Mouse (Mus musculus) liver, postnatal 0 days (tissue): ENCODE measurements around the gene Plxna1. TPM values are rescaled to one million over a fixed set of nuclear protein-coding genes. Genes with fewer than 3 reads are reported as not detected.

Source experiments
- ATAC-seq: fragments of 200-750 bp; cut with Nextera tagmentation; 2 replicates; pipeline ENCODE4 v1.8.0; 2017; ENCODE audit warnings: mild to moderate bottlenecking, moderate library complexity
- DNase-seq: peaks from one replicate; pipeline ENCODE4 v3.0.0-alpha.2; 2016
- H3K27ac ChIP-seq: fragments of 300-500 bp; sonication (generic); 2 replicates; pipeline ENCODE4 v1.5.1; 2014; ENCODE audit warnings: antibody characterized with exemption, moderate library complexity, mild to moderate bottlenecking, low read depth
- H3K27me3 ChIP-seq: fragments of 300-500 bp; sonication (generic); 2 replicates; pipeline ENCODE4 v1.6.1; 2014; ENCODE audit warnings: low read length, control low read depth, mixed read lengths; ENCODE audit not compliant: insufficient read depth
- H3K36me3 ChIP-seq: fragments of 300-500 bp; sonication (generic); replicated peaks from 2 replicates; pipeline ENCODE4 v1.6.1; 2014; ENCODE audit warnings: mild to moderate bottlenecking, control low read depth, low read length, moderate library complexity, mixed read lengths; ENCODE audit not compliant: insufficient read depth
- H3K4me1 ChIP-seq: fragments of 300-500 bp; sonication (generic); 2 replicates; pipeline ENCODE4 v1.6.1; 2014; ENCODE audit warnings: antibody characterized with exemption, mild to moderate bottlenecking, control low read depth; ENCODE audit not compliant: insufficient read depth
- H3K4me2 ChIP-seq: fragments of 300-500 bp; sonication (generic); 2 replicates; pipeline ENCODE4 v1.6.1; 2014; ENCODE audit warnings: low read depth, mild to moderate bottlenecking, low read length, moderate library complexity, mixed read lengths
- H3K4me3 ChIP-seq: fragments of 300-500 bp; sonication (generic); 2 replicates; pipeline ENCODE4 v1.5.1; 2014; ENCODE audit warnings: low read depth, low read length
- H3K9ac ChIP-seq: fragments of 300-500 bp; sonication (generic); replicated peaks from 2 replicates; pipeline ENCODE4 v1.6.1; 2014; ENCODE audit warnings: mild to moderate bottlenecking, moderate library complexity
- H3K9me3 ChIP-seq: fragments of 300-500 bp; sonication (generic); 2 replicates; pipeline ENCODE4 v1.6.1; 2016; ENCODE audit warnings: mild to moderate bottlenecking, control low read depth, low read length, mixed read lengths
- CTCF ChIP-seq: sonication (generic); IDR thresholded peaks from 2 replicates; pipeline ENCODE4 v1.5.1; 2016; ENCODE audit warnings: antibody characterized with exemption, low read depth
- EP300 ChIP-seq: IDR thresholded peaks from 2 replicates; pipeline ENCODE4 v1.6.1; 2016; ENCODE audit warnings: antibody characterized with exemption, low read depth, mild to moderate bottlenecking
- WGBS: fragments of 180-500 bp; shearing (Covaris S2); extraction: QIAGEN DNeasy Blood & Tissue Kit; methylation state at CpG from one replicate; pipeline ENCODE4 v1.1.7; 2014; ENCODE audit not compliant: insufficient replicate concordance; 5-methylcytosine and 5-hydroxymethylcytosine counted together
- polyA plus RNA-seq: library from polyadenylated mRNA; unstranded; fragments of >200 nt; fragmentation: Nextera tagmentation; extraction: Ambion mirVana; gene quantifications from 2 replicates; pipeline ENCODE4 v1.2.1, GENCODE M21; 2015

The Plxna1 gene
- polyA plus RNA-seq, 1 experiment from 2014 or later = 1.7 TPM

DNA sequence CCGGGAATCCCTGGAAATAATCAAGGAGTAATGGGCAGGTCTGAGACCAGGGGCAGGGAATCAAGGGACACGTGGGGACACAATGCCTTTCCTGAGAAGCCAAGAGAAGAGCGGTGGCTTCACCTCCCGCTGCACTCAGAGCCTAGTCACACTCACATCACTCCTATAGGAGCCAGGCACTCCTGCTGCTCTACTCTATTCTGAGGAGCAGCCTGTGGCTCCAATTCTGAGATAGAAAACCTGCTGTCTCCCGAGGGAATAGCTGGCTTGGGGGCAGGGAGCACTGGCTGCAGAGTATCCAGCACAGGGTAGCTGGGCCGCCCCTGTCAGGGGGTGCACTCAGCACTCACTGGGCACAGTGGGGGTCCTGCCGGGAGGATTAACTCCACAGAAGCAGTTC, 6.8 kb downstream of the Plxna1 start:
- H3K27ac ChIP-seq = no peak overlapping the region
- H3K9ac ChIP-seq = no peak overlapping the region
- no peaks in the 10 kb centered on the region for H3K9me3 ChIP-seq
- WGBS = 73% methylated on average over 7 of the region's 7 CpGs
- DNase-seq = no peak
- no peak overlapping the region for H3K4me3 ChIP-seq
- ATAC-seq = no peak
- H3K36me3 ChIP-seq = peaks cover 3% of the 10 kb centered on the region; the same call in 1 of the 2 replicates
- TF ChIP-seq EP300 (no peak), CTCF (no peak)
- 0 out of 2 replicates have a peak, but pooled peaks cover 2% of the 10 kb centered on the region for H3K27me3 ChIP-seq
- H3K4me1 ChIP-seq = no peaks in the 10 kb centered on the region
- no peak overlapping the region for H3K4me2 ChIP-seq

DNA sequence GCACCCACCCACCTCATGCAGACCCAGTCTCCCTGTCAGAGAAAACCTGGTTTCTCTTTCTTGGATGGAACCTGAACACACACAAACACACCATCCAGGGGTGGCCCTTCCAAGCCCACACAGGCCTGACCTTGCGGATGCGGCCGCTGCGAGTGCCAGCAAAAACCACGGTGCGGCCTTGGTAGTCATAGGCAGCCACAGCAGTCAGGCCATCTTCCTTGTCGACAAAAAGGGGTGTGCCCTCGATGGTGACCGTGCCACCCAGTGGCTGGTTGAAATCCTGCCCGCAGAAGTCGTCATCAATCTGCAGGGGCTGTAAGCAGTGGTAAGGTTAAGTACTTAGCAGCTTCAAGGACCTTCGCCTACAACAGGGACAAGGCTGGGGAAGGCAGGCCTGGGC, 7.7 kb downstream of the Plxna1 start:
- Histone ChIP-seq H3K27me3 (no peaks in the 10 kb centered on the region), H3K9ac (no peak overlapping the region), H3K4me1 (no peaks in the 10 kb centered on the region), H3K4me2 (no peak overlapping the region), H3K27ac (no peak overlapping the region), H3K9me3 (no peaks in the 10 kb centered on the region), H3K4me3 (no peak overlapping the region), H3K36me3 (peaks cover 3% of the 10 kb centered on the region; the same call in 1 of the 2 replicates)
- 82% methylated on average over 12 of the region's 12 CpGs for WGBS
- DNase-seq (no peak), ATAC-seq (no peak)
- no peak for TF ChIP-seq EP300
- TF ChIP-seq CTCF = no peak

DNA sequence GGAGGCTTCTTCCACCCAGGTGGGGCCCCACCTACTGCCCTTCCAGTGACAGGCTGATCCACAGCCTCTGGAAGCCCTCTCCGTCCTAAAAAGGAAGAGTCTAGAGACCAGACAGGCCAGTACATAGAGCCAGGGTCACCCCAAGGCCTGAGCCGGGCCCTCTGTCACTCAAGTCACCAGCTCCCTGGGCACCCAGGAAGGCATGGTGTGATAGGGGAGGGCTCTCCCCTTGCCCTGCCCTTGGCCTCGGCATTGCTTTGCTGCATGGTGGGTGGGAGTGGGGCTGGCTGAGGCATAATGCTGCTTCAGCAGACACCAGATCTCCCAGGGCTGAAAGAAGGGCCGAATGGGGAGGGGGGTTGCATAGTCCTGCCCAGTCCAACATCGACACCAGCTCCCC, 8.3 kb downstream of the Plxna1 start:
- no peaks in the 10 kb centered on the region for H3K4me1 ChIP-seq
- H3K9ac ChIP-seq = no peak overlapping the region
- no peak overlapping the region for H3K4me2 ChIP-seq
- WGBS = 77% methylated on average over 5 of the region's 5 CpGs
- no peaks in the 10 kb centered on the region for H3K27me3 ChIP-seq
- no peak for DNase-seq
- H3K9me3 ChIP-seq = no peaks in the 10 kb centered on the region
- H3K4me3 ChIP-seq = no peak overlapping the region
- TF ChIP-seq CTCF = no peak
- no peak for TF ChIP-seq EP300
- H3K27ac ChIP-seq = no peak overlapping the region
- no peak for ATAC-seq
- peaks cover 3% of the 10 kb centered on the region; the same call in 1 of the 2 replicates for H3K36me3 ChIP-seq

DNA sequence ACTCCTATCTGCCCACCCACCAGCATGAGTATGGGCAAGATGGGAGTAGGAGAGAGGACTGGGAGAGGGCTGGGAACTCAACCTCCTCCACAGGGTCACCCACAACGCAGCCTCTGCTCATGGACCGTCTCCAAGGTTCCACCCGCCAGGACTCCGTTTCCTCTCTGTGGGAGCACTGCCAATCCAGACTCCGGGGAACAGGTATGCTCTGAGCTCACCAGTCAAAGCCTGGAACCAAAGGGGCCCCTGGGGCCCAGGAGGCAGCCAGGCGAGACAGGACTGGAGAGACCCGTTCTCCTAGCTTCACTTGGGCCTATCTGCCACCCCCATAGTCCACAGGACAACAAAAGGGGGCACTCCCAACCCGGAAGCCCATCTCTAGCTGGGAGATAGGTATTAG, 9.3 kb downstream of the Plxna1 start:
- H3K9me3 ChIP-seq = no peaks in the 10 kb centered on the region
- H3K36me3 ChIP-seq = peaks cover 3% of the 10 kb centered on the region; the same call in 1 of the 2 replicates
- H3K27me3 ChIP-seq = no peaks in the 10 kb centered on the region
- H3K9ac ChIP-seq = no peak overlapping the region
- H3K4me2 ChIP-seq = no peak overlapping the region
- no peak for ATAC-seq
- no peak overlapping the region for H3K27ac ChIP-seq
- H3K4me1 ChIP-seq = no peaks in the 10 kb centered on the region
- TF ChIP-seq EP300 (no peak), CTCF (no peak)
- WGBS = 71% methylated on average over 8 of the region's 8 CpGs
- no peak for DNase-seq
- H3K4me3 ChIP-seq = no peak overlapping the region

DNA sequence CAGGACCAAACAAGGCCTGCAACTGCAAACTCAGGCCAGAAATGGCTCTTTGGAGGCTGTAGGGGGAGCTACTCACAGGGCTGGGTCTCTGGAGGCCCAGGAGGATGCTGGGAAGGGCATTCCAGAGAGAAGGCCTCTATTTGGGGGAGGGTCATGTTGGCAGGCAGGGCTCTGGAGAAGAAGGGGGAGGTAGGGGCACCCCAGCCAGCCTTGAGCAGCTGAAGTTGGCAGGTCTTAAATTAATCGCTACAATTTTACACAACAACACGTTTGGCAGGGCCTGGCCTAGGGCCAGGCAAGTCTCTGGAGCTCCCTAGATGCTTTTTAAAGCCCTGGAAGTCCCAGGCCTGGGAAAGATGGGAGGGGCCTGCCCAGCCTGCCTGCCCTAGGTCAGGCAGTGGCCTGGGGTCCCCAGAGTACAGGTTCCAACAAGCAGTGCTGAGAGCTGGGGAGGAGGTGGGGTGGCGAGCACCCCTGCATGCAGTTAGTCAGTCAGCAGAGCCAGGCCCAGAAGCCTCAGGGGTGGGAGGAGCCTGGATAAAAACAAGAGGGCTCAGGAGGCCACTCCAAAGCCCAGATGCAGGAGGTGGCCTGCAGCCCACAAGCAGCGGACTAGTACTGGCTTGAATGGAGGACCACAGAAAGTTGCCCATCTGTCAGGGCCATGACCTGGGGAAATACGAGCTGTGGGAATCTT, 10.8 kb downstream of the Plxna1 start:
- DNase-seq (no peak), ATAC-seq (no peak)
- Histone ChIP-seq H3K4me2 (no peak overlapping the region), H3K27ac (no peak overlapping the region), H3K4me3 (no peak overlapping the region), H3K36me3 (no peaks in the 10 kb centered on the region), H3K27me3 (no peaks in the 10 kb centered on the region), H3K9me3 (no peaks in the 10 kb centered on the region), H3K4me1 (no peaks in the 10 kb centered on the region), H3K9ac (no peak overlapping the region)
- whole genome bisulfite sequencing = 67% methylated on average over 5 of the region's 5 CpGs
- TF ChIP-seq EP300 (no peak), CTCF (peak; percentile 29; the same call in 1 of the 2 replicates)

DNA sequence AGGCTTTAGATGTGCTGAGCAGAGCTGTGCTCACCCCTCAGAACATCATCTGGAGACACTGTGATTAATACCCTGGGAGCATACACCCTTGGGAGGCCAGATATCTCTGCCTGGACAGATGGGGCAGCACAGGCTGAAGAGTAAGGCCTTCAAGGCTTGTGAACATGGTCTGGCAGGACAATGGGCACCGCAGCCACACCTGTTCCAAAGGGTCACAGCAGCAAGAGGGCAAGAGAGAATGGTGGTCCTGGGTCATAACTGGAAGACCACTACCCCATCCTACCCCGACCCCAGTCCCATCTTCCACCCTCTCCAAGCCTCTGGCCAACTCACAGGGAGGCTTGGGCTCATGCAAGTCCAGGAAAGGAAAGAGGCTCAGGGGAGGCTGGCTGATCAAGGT, 11.9 kb downstream of the Plxna1 start:
- no peak for DNase-seq
- H3K27me3 ChIP-seq = no peaks in the 10 kb centered on the region
- TF ChIP-seq EP300 = no peak
- TF ChIP-seq CTCF = no peak
- no peak overlapping the region for H3K4me3 ChIP-seq
- no peak overlapping the region for H3K27ac ChIP-seq
- H3K4me1 ChIP-seq = peaks cover 3% of the 10 kb centered on the region; the same call in 1 of the 2 replicates
- no peak overlapping the region for H3K4me2 ChIP-seq
- no peaks in the 10 kb centered on the region for H3K9me3 ChIP-seq
- H3K9ac ChIP-seq = no peak overlapping the region
- WGBS = 72% methylated on average over 2 of the region's 2 CpGs
- H3K36me3 ChIP-seq = no peaks in the 10 kb centered on the region
- ATAC-seq = no peak

DNA sequence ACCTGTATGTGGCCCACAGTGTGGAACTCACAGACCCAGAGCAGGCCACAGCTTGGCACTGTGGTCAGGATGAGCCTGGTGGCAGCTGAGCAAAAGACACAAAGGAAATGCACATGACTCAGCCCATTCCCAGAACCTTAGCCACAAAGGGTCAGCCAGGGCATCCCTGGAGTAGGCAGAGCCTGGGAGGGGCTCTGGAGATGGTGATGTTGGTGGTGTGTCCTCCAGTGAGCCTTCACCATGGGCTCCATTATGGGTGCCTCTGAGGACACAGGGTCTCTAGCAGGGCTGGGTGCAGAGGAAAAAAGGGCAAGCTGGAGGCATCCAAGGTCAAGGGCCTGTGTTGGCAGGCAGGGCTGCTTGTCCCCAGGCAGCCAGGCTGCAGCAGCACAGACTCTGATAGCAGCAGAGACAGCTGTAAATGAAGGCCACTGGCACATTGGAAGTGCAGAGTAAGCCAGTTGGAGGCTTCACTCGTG, 12.3 kb downstream of the Plxna1 start:
- no peaks in the 10 kb centered on the region for H3K36me3 ChIP-seq
- WGBS = 46% methylated on average over 1 of the region's 1 CpGs
- DNase-seq (no peak), ATAC-seq (no peak)
- H3K4me2 ChIP-seq = no peak overlapping the region
- no peak overlapping the region for H3K9ac ChIP-seq
- H3K9me3 ChIP-seq = no peaks in the 10 kb centered on the region
- no peak for TF ChIP-seq EP300
- TF ChIP-seq CTCF = no peak
- H3K27ac ChIP-seq = no peak overlapping the region
- peaks cover 8% of the 10 kb centered on the region; the same call in 1 of the 2 replicates for H3K4me1 ChIP-seq
- H3K27me3 ChIP-seq = no peaks in the 10 kb centered on the region
- H3K4me3 ChIP-seq = no peak overlapping the region
